Mouse (Mus musculus) kidney, adult 8-10 months (tissue): ENCODE results near the gene Laptm4a.

Experiments used
- DNase-seq, 2 experiments: peaks; one replicate each; pipeline ENCODE4 v3.0.0; 2022

Gene Laptm4a

DNA sequence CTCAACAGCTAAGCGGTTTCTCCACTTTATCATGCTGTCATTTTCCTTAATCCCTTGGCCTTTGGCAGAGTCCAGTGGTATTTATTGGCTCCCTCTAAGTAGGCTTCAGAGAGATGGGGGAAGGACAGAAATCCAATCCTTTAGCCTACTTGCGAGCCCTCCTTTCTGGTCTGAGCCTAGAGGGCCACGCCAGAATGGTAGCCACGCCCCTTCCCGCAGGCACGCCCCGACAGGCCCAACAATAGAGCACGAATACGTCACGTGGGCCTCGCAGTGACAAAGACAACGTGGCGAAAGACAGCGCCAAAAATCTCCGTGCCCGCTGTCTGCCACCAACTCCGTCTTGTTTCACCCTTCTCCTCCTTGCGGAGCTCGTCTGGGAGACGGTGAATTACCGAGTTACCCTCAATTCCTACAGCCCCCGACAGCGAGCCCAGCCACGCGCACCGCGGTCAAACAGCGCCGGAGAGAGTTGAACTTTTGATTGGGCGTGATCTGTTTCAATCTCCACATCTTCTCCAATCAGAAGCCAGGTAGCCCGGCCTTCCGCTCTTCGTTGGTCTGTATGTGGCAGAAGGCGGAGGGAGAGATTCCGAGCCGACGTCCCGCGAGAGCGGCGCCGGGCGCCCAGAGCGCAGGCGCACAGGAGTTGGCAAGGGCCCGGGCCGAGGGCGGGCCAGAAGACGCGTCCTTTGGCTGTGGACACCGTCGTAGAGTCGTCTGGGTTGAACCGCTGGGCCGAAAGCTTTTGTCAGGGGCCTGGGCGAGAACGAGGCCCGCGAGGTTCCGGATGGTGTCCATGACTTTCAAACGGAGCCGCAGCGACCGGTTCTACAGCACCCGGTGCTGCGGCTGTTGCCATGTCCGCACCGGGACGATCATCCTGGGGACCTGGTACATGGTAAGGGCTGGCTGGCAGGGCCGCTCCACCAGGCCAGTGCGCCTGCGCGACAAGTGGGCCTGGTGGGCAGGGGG is at the start of gene Laptm4a:
TSS of gene Laptm4a (plus strand) at position 271 of the 975 bp plus-strand sequence.
- DNase-seq, result peak; percentile 99

DNA sequence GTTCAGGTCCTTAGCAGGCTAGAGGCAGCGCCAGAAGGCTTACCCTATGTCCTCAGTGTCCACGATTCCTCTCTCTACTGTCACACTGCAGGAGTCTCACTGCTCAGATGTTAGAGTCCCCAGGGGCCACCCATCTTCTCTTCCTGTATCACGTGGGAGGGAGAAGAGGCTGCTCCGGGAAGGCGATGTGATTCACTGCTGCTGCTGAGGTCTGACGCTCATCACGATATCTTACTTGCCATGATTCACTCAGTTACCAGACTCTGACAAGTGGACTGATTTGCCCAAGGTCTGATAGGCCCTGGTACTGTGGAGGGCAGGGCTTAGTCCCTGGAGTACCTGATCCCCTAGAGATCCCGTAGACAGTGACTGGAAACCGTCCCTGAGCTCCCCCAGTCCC is 45.9 kb upstream of the Laptm4a start:
- no peak for DNase-seq

DNA sequence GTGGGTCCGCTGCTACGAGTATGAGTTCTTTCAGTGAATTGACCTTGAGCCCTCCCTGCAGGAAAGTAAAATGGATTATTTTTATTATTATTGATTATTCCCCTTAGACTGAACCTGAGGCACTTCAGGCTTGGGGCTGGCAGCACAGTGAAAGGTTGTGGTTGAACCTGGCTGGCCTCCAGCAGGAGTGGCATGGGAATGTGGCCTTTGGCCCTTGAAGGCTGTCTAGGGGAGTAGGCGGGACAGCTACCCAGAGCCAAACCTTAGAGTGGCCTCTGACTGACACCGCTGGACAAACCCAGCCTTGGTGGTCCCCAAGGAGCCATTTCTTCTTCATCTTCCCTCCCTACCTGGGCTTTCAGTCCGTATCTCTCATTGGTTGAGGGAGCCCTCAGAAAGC is 44.6 kb upstream of the Laptm4a start:
- DNase-seq, result peak; percentile 85 to 89

DNA sequence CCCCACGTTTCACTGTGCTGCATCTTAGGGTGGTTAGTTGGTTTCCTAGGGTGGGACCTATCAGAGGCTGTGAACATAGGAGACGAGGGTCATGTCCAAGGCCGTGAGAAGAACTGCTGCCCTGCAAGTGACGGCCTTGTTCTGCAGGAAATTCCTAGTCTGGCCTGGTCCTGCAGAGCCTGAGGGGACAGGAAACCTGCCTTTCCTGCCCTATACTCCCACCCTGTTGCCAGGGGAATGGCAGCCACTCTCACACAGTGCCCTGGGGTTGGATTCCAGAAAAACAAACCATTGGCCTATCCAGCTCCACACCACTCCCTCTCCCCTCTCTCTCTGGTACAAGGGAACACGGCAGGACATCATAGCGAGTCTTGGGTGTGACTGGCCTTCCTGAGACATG is 44.1 kb upstream of the Laptm4a start:
- DNase-seq, result no peak

DNA sequence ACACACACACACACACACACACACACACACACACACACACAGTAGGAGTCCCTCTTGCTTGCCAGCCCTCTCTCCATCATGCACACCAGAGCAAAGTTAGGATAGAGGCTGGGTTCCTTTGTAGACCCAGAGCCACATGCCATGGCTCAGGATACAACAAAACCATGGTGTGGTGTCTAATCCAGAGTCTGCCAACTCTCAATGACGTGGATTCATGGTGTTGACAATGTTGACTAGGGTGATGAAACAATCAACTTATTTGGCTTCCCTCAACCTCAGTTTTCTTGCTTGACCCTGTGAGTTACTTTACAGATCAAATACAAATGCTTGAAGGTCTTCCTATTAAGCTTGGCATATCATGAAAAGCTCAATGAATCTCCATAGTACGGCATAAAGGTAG is 42.7 kb upstream of the Laptm4a start:
- no peak for DNase-seq

DNA sequence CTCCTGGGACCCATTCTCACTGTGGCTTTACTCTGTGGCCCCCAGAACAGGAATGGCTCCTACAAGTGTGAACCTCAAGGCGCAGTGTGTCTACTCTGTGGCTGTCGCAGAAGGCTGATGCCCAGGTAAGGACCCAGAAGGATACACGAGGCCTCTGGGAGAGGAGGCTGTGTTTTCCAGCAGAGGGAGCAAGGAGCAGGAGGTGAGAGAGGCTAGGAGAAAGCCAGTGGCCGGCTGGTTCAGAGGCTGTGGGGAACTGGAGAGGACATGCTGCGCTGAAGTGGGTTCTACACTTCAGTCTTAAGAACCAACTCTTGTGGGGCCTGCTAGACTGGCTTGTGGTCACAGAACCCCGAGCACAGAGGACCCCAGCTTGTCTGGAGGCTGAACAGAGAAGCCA is 42.1 kb upstream of the Laptm4a start:
- no peak for DNase-seq

DNA sequence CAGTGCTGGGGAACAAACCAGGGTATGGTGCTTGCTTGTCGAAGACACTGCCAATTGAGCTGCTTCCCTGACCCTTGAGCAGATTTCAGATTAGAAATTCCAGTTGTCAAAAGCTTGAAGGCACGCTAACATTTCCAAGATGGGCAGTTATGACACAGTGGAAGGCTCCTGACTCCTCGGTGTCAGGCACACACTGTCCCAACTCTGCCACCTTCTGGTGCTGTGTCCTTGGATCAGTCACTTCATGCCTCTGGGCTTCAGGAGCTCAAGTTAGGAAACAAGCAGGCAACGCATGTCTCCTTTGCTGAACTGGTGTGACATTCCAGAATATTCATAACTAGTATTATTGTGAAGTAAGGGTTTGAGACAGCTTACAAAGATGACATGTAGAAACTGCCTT is 39.7 kb upstream of the Laptm4a start:
- DNase-seq, result peak; percentile 44 to 63

DNA sequence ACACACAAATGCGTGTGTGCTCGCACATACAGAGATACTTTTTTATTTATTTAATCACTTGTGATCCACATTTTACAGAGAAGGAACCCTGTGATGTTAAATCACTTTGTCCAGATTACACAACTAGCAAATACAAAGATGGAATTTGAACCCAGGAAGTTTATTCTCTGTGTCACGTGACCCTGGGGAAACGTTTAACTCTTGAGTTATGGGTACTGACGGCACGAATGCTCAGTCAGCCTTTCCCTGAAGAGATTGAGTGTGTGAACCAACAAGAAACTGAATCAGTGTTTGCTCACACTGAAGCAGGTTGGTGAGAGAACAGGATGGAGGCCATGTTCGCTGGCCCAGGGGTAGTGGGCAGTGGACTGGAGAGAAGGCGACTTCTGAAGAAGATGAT is 39.1 kb upstream of the Laptm4a start:
- peak in 1 of 2 experiments; percentile 34 for DNase-seq

DNA sequence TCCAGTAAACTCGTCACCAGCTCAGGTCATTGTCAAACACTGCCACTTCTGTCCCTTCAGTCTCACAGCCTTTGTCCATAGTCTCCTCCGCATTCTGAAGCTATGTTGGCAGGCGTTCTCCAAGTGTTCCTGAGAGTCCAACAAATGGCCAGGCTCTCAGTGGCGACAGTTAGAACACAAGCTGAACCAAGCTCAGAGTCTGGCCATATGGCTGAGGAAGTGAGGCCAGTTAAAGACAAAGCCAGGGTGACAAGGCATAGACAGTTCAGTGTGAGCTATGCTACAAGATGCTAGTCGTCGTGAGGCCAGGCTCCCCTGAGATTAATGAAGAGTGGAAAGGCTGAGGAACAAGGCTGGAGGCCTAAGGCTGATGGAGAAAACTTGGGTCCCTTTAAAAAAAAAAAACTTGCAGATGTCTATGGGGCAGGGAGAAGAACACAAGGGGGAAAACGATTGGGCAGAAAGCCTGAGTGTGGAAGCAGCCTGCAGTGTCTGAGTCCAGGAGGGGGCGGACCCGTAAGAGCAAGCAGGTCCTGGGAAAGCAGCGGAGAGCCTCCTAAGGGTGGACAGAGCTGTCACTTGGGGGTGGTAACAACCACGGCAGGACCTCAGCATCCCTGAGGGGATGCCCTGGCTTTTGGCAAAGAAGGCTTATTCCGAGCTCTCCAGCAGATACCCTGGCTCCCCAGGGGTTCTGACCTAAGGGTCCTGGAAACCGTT is 36.9 kb upstream of the Laptm4a start:
- DNase-seq, result no peak

DNA sequence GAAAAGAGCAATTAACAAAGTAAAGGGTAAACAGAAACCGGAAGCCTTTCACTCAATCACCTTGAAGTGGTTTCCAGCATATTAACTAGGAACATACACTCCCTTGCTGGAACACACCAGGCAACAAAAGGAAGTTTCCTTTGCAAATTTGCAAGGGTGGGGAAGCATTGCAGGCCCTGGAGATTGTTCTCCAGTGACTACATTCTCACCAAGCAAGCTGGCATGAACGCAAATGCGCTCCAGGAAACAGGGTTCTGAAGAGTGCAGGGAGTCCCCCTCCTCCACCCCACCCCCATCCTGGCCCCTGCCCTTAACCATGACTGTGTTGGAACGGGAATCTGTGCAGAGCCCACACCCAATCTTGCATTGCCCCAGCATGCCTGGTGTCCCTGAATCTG is 36.3 kb upstream of the Laptm4a start:
- DNase-seq, result no peak

DNA sequence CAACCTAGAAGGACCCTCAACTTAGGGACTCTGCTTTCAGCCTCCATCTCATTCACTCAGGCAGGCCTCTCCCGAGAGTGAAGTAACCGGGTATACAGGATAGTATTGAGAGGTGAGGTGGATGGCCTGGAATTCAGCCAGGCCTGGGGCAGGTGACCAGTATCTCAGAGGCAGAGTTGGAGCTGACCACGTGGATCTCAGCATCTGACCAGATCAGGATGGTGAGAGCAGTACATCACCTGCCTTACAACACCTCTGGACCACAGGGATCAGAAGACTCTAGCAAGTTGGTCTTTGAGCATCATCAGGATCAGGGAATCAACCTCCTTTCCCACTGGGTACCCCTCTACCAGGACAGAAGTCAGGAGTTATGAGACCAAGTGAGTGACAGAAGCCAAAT is 35.5 kb upstream of the Laptm4a start:
- DNase-seq, result no peak

DNA sequence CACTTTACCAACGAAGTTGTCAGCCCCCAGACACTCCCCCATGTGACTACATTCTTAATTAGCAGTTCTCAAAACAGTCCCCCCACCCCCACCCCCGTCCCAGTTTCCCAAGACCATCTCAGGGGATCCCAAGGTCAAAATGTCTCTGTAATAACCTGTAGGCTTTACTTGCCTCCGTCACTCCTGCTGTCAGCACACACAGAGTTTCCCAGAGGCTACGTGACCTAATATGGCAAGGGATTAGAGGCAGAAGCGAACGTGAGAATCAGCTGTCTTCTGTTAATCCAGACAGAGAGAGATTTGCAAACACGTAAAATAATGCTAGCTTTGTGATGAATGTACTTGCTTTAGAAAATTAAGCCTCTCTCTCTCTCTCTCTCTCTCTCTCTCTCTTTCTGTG is 33.0 kb upstream of the Laptm4a start:
- DNase-seq, result no peak

DNA sequence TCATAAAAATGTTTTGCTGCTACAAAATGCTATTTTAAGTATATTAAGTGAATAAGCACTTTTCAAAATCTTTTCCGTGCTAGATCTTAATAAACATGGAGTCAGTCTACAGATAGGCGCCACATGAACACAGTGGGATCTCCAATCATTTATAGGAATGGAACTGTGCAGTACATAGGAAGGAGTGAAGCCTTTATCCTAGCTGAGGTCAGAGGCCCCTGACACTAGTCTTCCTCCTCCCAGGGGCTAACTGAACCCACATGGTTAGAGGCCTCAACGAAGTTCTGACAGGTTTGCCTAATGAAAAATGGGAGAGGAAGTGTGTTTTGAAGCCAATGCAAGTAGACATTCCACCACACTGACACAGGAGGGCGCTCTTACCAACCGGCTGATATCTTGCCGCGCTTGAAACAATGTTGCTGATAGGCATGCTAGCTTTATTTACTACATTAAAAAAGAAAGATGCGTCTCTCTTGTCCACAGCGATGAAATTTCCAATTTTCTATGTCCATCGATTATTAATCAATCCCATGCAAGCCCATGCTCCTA is 32.3 kb upstream of the Laptm4a start:
- DNase-seq, result peak; percentile 56 to 76

DNA sequence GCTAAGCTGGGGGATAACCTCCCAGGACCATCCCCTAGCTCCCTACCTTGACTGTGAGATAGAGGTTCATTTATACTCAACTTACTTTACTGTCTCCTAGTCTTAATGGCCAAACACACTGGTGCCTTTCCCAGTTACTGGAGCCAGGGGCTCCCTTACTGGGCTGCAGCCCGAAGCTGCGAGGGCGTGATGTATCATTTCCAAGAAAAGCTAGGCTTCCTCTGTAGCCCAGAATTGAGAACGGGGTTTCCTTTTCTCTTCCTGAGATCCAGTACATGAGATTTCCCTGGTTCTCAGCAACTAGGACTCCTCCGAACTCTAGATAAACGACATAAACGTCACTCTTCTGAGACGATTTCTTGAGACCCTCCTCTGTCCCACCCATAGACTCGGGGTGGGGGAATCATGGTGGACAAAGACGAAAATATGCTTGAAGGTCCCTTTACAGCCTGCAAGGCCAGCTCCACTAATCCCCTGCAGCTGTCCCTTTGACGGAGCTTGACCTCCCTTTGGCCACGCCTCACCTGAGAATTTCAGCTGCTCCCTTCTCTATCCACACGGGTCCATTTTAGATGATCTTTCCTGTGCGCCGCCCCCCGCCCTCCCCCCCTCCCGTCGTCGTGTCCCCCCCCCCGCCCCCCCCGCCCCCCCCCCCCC is 28.5 kb upstream of the Laptm4a start:
- no peak for DNase-seq

DNA sequence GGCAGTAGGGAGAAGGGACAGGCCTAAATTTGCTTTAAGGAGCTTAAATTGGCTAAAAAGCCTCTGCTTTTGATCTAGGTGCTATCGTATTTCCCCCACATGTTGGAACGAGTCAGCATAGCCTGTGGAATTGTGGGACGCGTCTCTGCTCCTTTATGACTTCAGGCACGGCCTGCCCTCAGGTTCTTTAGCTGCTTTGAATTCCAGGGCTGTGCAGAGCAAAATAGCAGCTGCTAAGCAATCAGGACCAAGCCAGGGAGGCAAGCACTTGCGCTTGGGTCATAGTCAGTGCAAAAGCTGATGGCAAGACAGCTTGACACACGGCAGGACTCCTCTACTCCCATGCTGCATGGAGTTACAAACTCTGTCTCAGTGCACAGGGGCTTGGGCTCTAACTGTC is 24.3 kb upstream of the Laptm4a start:
- no peak for DNase-seq

DNA sequence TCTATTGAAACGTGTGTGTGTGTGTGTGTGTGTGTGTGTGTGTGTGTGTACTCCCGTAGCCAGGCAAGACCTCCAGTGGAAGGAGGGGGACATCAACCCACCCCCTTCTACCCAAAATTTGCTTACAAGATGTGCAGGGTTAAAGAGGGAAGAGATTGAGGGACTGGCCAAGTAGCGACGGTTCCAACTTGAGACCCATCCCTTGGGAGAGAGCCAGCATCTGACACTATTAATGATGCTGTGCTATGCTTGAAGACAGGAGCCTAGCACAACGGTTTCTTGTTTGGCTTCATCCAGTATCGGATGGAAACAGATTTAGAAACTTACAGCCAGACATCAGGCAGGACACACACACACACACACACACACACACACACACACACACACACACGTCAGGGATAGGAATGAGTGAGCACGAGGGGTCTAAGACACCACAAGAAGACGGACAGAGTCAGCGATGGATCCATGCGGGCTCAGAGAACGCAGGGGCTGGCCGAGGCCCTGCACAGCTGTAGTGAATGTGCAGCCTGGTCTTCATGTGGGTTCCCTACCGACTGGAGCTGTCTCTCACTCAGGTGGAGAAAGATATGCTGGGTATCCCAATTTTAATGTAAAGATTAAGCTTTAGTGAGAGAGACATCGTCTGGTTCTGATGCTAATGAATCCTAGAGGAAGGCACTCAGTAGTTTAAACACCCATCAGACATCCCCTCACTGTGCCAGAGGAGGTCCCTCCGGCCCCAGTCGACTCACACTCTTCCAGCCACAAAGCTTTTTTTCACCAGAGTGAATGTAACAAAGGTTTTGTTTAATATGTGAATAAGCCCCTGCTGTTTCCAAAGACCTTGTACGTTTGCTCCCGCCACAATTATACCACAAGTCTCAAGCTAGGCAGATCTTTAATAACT is 22.3 kb upstream of the Laptm4a start:
- no peak for DNase-seq

DNA sequence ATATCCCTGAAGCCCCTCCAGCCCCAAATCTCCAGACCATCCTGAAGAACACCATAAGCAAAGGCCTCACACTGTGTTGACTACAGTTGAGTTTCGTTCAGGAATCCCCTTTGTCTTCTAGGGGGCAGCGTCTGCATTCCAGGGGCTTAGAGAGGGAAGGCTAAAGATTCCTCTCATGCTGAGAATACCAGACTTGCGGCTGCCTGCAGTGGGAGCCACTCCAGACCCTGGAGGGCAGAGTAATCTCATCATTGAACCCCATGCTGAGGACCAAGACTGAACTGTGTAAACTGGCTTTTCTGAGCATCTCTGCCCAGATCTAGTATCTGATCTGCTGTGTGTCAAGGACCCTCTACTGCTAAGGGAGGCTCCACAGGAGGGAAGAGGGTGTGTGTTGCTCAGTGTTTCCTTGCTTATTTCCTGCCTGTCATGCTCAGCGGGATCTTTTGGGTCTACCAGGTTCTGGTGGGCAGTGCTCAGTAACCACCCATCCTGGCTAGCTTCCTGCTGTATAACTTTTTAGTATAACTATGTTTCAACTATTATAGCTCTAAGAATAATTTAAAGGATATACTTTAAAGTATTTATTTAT is 21.3 kb upstream of the Laptm4a start:
- no peak for DNase-seq

DNA sequence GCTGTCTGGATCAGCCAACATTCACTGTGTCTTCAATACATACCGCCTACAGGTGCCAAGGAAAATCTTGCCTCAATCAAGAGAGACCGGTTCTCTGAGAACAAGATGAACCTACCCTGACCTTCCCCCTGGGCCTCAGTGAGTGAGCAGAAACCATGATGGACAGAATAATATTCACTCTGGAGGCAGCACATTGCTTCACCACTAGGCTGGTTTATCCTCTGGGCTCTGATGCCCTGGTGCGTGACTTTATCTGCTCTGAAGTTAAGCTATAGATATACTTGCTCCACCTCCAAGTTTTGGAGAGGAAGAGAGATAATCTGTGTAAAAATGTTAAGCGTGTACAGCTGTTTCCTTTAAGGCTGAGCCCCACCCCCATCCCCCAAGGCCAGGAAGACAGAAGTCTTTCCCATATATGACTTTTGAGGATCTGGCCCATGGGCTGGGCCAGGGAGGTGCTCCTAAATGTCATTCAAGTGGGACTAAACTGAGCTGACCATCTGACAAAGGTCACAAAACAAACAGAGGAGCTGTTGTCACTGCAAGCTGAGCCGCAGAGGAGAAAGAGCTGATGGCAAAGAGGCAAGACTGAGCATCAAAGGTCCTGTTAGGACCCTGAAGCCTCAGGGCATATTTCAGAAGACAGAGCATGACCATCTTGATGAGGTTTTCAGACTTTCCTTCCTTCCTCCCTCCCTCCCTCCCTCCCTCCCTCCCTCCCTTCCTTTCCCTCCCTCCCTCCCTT is 20.4 kb upstream of the Laptm4a start:
- no peak for DNase-seq

DNA sequence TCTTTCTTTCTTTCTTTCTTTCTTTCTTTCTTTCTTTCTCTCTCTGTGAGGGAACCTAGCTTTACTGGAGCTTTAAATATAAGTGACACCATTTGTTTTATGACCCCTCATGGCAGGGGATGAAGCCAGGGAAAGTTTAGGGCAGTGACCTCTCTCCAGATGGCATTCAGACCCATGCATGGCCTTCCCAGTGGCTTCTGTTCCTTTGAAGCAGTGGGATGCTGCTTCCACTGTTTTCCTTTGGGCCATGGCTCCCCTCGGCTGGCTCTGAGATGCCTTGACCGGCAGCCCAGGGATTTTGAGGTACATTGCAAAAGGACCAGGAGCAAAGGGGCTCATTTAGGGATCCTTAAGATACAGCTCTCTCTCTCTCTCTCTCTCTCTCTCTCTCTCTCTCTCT is 19.5 kb upstream of the Laptm4a start:
- DNase-seq, result no peak

DNA sequence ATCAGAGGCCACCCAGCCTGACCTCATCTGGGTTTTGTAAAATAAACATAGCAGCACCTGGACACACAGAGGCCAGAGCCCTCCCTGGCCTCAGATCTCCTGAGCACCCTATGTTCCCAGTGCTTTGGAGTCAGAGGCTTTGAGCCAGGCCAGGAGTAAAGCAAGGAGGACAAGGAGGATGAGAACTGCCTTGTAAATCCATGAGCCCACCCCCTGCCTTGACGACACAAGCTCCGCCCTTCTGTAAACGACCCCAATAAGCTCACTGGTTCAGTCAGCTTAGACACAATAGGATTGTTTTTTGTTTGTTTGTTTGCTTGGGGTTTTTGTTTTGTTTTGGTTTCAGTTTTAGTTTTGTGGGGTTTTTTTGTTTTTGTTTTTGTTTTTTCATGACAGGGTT is 19.0 kb upstream of the Laptm4a start:
- no peak for DNase-seq
